Mouse (Mus musculus) heart, adult 2 months (tissue): ENCODE measurements at regions not wholly inside any gene's neighbourhood (a gene's known extent, or its start where the extent isn't known, plus 50 kb on each side); places are given as distances from the start of the nearest gene placed in this dataset.

Experiments used
- DNase-seq, 2 experiments: peaks; one replicate each; pipeline ENCODE4 v3.0.0; 2021
- H3K27ac ChIP-seq: fragments of 200-600 bp; 2 replicates; pipeline ENCODE4 v1.8.1; 2022
- H3K27me3 ChIP-seq: fragments of 200-500 bp; 2 replicates; pipeline ENCODE4 v1.6.1; 2012; ENCODE audit warnings: mild to moderate bottlenecking, low read length, inconsistent platforms, mixed read lengths; ENCODE audit not compliant: control insufficient read depth, insufficient read depth
- H3K36me3 ChIP-seq: fragments of 200-500 bp; 2 replicates; pipeline ENCODE4 v1.6.1; 2012; ENCODE audit warnings: low read length, inconsistent platforms; ENCODE audit not compliant: control insufficient read depth, insufficient read depth
- H3K4me1 ChIP-seq: fragments of 200-500 bp; 2 replicates; pipeline ENCODE4 v1.6.1; 2011; ENCODE audit warnings: low read length; ENCODE audit not compliant: control insufficient read depth, insufficient read depth
- H3K4me3 ChIP-seq: fragments of 200-600 bp; 2 replicates; pipeline ENCODE4 v1.8.1; 2022
- H3K79me2 ChIP-seq: fragments of 200-500 bp; replicated peaks from 2 replicates; pipeline ENCODE4 v1.6.1; 2012; ENCODE audit warnings: mild to moderate bottlenecking, inconsistent platforms, low read length, moderate library complexity, mixed read lengths; ENCODE audit not compliant: control insufficient read depth, insufficient read depth
- H3K9ac ChIP-seq: fragments of 200-500 bp; 2 replicates; pipeline ENCODE4 v1.6.1; 2012; ENCODE audit warnings: low read depth, mild to moderate bottlenecking, control low read depth, inconsistent platforms, low read length, mixed read lengths
- CTCF ChIP-seq: fragments of 200-600 bp; IDR thresholded peaks from 2 replicates; pipeline ENCODE4 v1.8.1; 2022; ENCODE audit warnings: antibody characterized with exemption, mild to moderate bottlenecking, moderate library complexity
- EP300 ChIP-seq: fragments of 200-500 bp; IDR thresholded peaks from 2 replicates; pipeline ENCODE4 v1.6.1; 2011; ENCODE audit warnings: low read depth, low read length, control low read depth; ENCODE audit not compliant: insufficient read depth
- POLR2A ChIP-seq: fragments of 200-500 bp; IDR thresholded peaks from 2 replicates; pipeline ENCODE4 v1.6.1; 2011; ENCODE audit warnings: mild to moderate bottlenecking, low read depth, low read length, control low read depth; ENCODE audit not compliant: insufficient read depth
- WGBS: fragments of 180-500 bp; shearing (Covaris S2); methylation state at CpG from one replicate; pipeline ENCODE4 v1.1.7; 2018; 5-methylcytosine and 5-hydroxymethylcytosine counted together
- intact Hi-C: fragments of 180-260 bp; cut with DNase I; formaldehyde crosslinking; loops from one replicate; pipeline ENCODE4 v1.15.1; 2025

DNA sequence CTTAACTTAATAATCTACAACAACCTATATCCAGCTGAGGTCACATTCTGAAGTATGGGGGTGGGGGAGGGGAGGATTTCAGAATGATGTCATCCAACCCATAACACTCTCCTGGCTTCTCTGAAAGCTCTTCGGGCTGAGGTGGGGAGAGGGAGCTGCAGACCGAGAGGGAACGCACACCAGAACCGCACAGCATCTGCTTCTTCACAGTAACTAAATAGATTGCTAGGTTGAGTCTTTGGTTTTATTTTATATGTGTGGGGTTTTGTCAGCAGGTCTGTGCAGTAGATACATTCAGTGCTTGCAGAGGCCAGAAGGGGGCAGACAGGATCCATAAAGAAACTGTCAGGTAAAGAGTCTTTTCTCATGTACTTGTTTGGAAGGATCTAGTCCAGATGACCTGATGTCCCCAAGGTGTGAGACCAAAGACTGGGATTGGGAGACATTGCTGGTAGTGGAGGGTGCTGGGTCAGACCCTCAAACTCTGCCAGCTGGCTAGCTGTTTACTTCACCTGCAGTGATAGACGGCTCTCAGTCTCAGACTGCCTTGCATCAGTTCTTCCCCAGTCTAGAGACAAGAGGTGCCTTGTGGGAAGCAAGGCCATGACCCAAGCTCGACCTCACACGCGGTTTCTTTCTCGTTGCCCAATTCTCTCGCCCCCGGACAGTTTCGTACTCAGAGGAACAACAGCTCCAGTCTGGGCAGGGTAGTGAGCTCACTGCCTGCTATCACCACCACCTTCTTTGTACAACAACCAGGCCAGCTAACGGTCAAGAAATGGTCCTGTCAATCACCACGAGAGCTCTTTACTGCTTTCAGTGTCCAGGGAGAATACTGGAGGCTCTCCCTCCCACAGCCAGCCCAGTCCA lies 83.2 kb upstream of the C1qtnf3 start:
- DNase-seq, result peak in 1 of 2 experiments; percentile 18
- Histone ChIP-seq H3K79me2 (no peaks in the 10 kb centered on the region), H3K27ac (no peak overlapping the region), H3K9ac (no peak overlapping the region), H3K27me3 (no peaks in the 10 kb centered on the region), H3K36me3 (no peaks in the 10 kb centered on the region), H3K4me3 (no peak overlapping the region), H3K4me1 (peaks cover 9% of the 10 kb centered on the region)
- WGBS, result 64% methylated on average over 14 of the region's 14 CpGs
- intact Hi-C loops, result loop anchor here (5.0 kb wide), 1 partner anchor 37 kb away; no protein-coding TSS in a partner anchor
- TF ChIP-seq EP300, result no peak
- peak; percentile 49 for TF ChIP-seq CTCF

- peak in 1 of 2 experiments; percentile 46 for DNase-seq
- no peak for TF ChIP-seq EP300
- TF ChIP-seq POLR2A, result no peak
- TF ChIP-seq CTCF, result no peak
- intact Hi-C loops, result loop anchor here (5.0 to 10.0 kb wide), 2 partner anchors 38 to 275 kb away; no protein-coding TSS in a partner anchor
- H3K9ac ChIP-seq, result no peak overlapping the region
- no peak overlapping the region for H3K27ac ChIP-seq
- H3K4me3 ChIP-seq, result no peak overlapping the region
- H3K27me3 ChIP-seq, result no peaks in the 10 kb centered on the region
- H3K79me2 ChIP-seq, result no peaks in the 10 kb centered on the region
- H3K36me3 ChIP-seq, result no peaks in the 10 kb centered on the region
- 32% methylated on average over 13 of the region's 13 CpGs for WGBS
- H3K4me1 ChIP-seq, result peaks cover 8% of the 10 kb centered on the region
These were observed 82.3 kb upstream of the C1qtnf3 start for GRCm38 (mm10) chr15:10869879-10870278.

DNA sequence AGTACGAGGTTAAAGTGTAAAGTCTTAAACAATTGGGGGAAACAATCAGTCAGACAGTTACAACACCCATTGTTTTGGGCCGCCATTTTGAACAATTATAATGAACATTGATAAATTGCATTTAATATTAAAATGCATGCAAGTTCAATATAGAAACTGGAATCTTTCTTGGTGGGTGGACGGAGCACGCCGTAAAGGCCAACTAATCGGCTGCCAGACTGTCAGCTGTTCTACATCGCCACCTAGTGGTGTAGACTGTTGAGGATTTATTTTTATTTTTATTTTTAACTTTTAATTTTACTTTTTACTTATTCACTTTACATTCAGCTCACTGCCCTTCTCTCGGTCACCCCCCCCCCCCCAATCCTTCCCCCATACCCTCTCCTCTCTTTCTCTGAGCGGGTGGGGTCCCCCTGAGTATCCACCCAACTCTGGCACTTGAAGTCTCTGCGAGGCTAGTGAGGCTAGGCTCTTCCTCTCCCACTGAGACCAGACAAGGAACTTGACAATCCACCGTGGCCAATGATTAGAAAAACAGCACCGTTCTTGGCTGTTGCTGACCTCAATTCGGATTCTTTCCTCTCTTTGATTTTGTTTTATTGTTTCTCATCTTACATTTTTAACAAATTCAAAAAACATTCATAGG lies 79.7 kb upstream of the C1qtnf3 start:
- intact Hi-C loops, result loop anchor here (1.0 to 10.0 kb wide), 4 partner anchors 54 to 372 kb away; partner anchors contain the start of gene Rai14
- Histone ChIP-seq H3K27me3 (no peaks in the 10 kb centered on the region), H3K79me2 (no peaks in the 10 kb centered on the region), H3K9ac (no peak overlapping the region), H3K36me3 (no peaks in the 10 kb centered on the region), H3K27ac (no peak overlapping the region), H3K4me1 (peaks cover 3% of the 10 kb centered on the region; the same call in 1 of the 2 replicates), H3K4me3 (no peak overlapping the region)
- TF ChIP-seq POLR2A (no peak), EP300 (no peak), CTCF (peak; percentile 82)
- WGBS, result 7% methylated on average over 13 of the region's 13 CpGs
- DNase-seq, result no peak

GRCm38 (mm10) chr15:10876328-10876727 lies 75.8 kb upstream of the C1qtnf3 start:
- H3K36me3 ChIP-seq, result no peaks in the 10 kb centered on the region
- H3K27me3 ChIP-seq, result no peaks in the 10 kb centered on the region
- H3K27ac ChIP-seq, result no peak overlapping the region
- intact Hi-C loops, result loop anchor here (10.0 kb wide), 1 partner anchor 282 kb away; no protein-coding TSS in a partner anchor
- H3K4me1 ChIP-seq, result peaks cover 1% of the 10 kb centered on the region; the same call in 1 of the 2 replicates
- H3K4me3 ChIP-seq, result no peak overlapping the region
- no peaks in the 10 kb centered on the region for H3K79me2 ChIP-seq
- DNase-seq, result peak in 1 of 2 experiments; percentile 17
- H3K9ac ChIP-seq, result no peak overlapping the region
- WGBS, result 21% methylated on average over 5 of the region's 5 CpGs
- no peak for TF ChIP-seq EP300
- no peak for TF ChIP-seq CTCF
- TF ChIP-seq POLR2A, result no peak

GRCm38 (mm10) chr15:10881726-10882125 lies 70.4 kb upstream of the C1qtnf3 start:
- Histone ChIP-seq H3K9ac (no peak overlapping the region), H3K79me2 (no peaks in the 10 kb centered on the region), H3K27ac (no peak overlapping the region), H3K4me3 (no peak overlapping the region), H3K4me1 (no peaks in the 10 kb centered on the region), H3K27me3 (no peaks in the 10 kb centered on the region), H3K36me3 (no peaks in the 10 kb centered on the region)
- intact Hi-C loops, result no loop called here
- DNase-seq, result no peak
- TF ChIP-seq CTCF (no peak), POLR2A (no peak), EP300 (no peak)
- 87% methylated on average over 1 of the region's 1 CpGs for WGBS

GRCm38 (mm10) chr15:10887990-10888389 lies 64.1 kb upstream of the C1qtnf3 start:
- WGBS, result 94% methylated on average over 6 of the region's 6 CpGs
- no peak for DNase-seq
- Histone ChIP-seq H3K36me3 (no peaks in the 10 kb centered on the region), H3K79me2 (no peaks in the 10 kb centered on the region), H3K9ac (no peak overlapping the region), H3K4me3 (no peak overlapping the region), H3K27me3 (no peaks in the 10 kb centered on the region), H3K27ac (no peak overlapping the region), H3K4me1 (peaks cover 4% of the 10 kb centered on the region)
- no peak for TF ChIP-seq CTCF
- no peak for TF ChIP-seq EP300
- no peak for TF ChIP-seq POLR2A
- intact Hi-C loops, result no loop called here
